Mouse (Mus musculus) c-Kit-positive CD71-positive TER-119-positive erythroid progenitor cells, embryonic 14.5 days (primary cell): ENCODE data around the gene Vstm2a.

Experiments used
- DNase-seq: peaks from one replicate; pipeline ENCODE4 v3.0.0-alpha.2; 2013; ENCODE audit warnings: low spot score

Vstm2a gene

GRCm38 (mm10) chr11:16439548-16440251 is 182.2 kb downstream of the Vstm2a start:
- DNase-seq: no peak
